Mouse (Mus musculus): ENCODE measurements around the gene Dbx1. TPM values are rescaled to one million over a fixed set of nuclear protein-coding genes. Genes with fewer than 3 reads are reported as not detected.
A peak's percentile ranks its signal among the peaks of the same experiment; 100 is the strongest.

Gene Dbx1
- polyA plus RNA-seq, 1 experiment from 2014 or later: 4.0 TPM

GRCm38 (mm10) chr7:49639864-49640708 is 3.4 kb upstream of the Dbx1 start:
- Histone ChIP-seq H3K27me3 (peaks cover 93% of the 10 kb centered on the region), H3K36me3 (no peaks in the 10 kb centered on the region), H3K9ac (no peak overlapping the region), H3K4me2 (no peak overlapping the region), H3K4me1 (replicated peaks) (peaks cover 2% of the 10 kb centered on the region; the same call in 1 of the 2 replicates), H3K4me3 (no peak overlapping the region), H3K9me3 (no peaks in the 10 kb centered on the region), H3K27ac (replicated peaks) (no peak overlapping the region)
- no peak for ATAC-seq (ENCODE audit: low FRiP score, low read depth)
- WGBS: 8% methylated on average over 18 of the region's 18 CpGs

GRCm38 (mm10) chr7:49638941-49639776 is 2.5 kb upstream of the Dbx1 start:
- no peak for ATAC-seq (ENCODE audit: low FRiP score, low read depth)
- no peak overlapping the region for H3K9ac ChIP-seq
- H3K4me3 ChIP-seq: no peak overlapping the region
- H3K9me3 ChIP-seq: no peaks in the 10 kb centered on the region
- under 1% methylated on average over 35 of the region's 35 CpGs for WGBS
- H3K27ac ChIP-seq (replicated peaks): no peak overlapping the region
- H3K27me3 ChIP-seq: peaks cover 89% of the 10 kb centered on the region
- H3K4me1 ChIP-seq (replicated peaks): peaks cover 6% of the 10 kb centered on the region
- H3K36me3 ChIP-seq: no peaks in the 10 kb centered on the region
- H3K4me2 ChIP-seq: no peak overlapping the region

GRCm38 (mm10) chr7:49637851-49638663 is 1.4 kb upstream of the Dbx1 start:
- no peaks in the 10 kb centered on the region for H3K9me3 ChIP-seq
- peaks cover 86% of the 10 kb centered on the region for H3K27me3 ChIP-seq
- no peak overlapping the region for H3K27ac ChIP-seq (replicated peaks)
- 1% methylated on average over 21 of the region's 21 CpGs for WGBS
- H3K36me3 ChIP-seq: no peaks in the 10 kb centered on the region
- ATAC-seq (ENCODE audit: low FRiP score, low read depth): no peak
- H3K4me2 ChIP-seq: no peak overlapping the region
- H3K4me3 ChIP-seq: no peak overlapping the region
- peaks cover 14% of the 10 kb centered on the region for H3K4me1 ChIP-seq (replicated peaks)
- no peak overlapping the region for H3K9ac ChIP-seq

GRCm38 (mm10) chr7:49637281-49637680 is 632 bp upstream of the Dbx1 start:
- H3K9me3 ChIP-seq: no peaks in the 10 kb centered on the region
- ATAC-seq (ENCODE audit: low FRiP score, low read depth): no peak
- H3K4me1 ChIP-seq (replicated peaks): peaks cover 14% of the 10 kb centered on the region
- under 1% methylated on average over 9 of the region's 9 CpGs for WGBS
- no peak overlapping the region for H3K4me2 ChIP-seq
- peaks cover 85% of the 10 kb centered on the region for H3K27me3 ChIP-seq
- H3K9ac ChIP-seq: no peak overlapping the region
- no peak overlapping the region for H3K4me3 ChIP-seq
- H3K27ac ChIP-seq (replicated peaks): no peak overlapping the region
- H3K36me3 ChIP-seq: no peaks in the 10 kb centered on the region

- H3K9me3 ChIP-seq: no peaks in the 10 kb centered on the region
- no peak overlapping the region for H3K27ac ChIP-seq (replicated peaks)
- no peak overlapping the region for H3K9ac ChIP-seq
- H3K4me2 ChIP-seq: no peak overlapping the region
- ATAC-seq (ENCODE audit: low FRiP score, low read depth): no peak
- H3K27me3 ChIP-seq: peaks cover 85% of the 10 kb centered on the region
- WGBS: 1% methylated on average over 22 of the region's 22 CpGs
- H3K4me1 ChIP-seq (replicated peaks): peaks cover 14% of the 10 kb centered on the region
- H3K36me3 ChIP-seq: no peaks in the 10 kb centered on the region
- H3K4me3 ChIP-seq: no peak overlapping the region
Observed at GRCm38 (mm10) chr7:49635971-49636370, 678 bp downstream of the Dbx1 start.

- Histone ChIP-seq H3K4me3 (no peak overlapping the region; the same call in 1 of the 2 replicates), H3K9me3 (no peaks in the 10 kb centered on the region), H3K27me3 (peaks cover 85% of the 10 kb centered on the region), H3K4me1 (replicated peaks) (peaks cover 14% of the 10 kb centered on the region), H3K9ac (no peak overlapping the region), H3K36me3 (no peaks in the 10 kb centered on the region), H3K4me2 (no peak overlapping the region), H3K27ac (replicated peaks) (no peak overlapping the region)
- ATAC-seq (ENCODE audit: low FRiP score, low read depth): no peak
- under 1% methylated on average over 35 of the region's 35 CpGs for WGBS
Observed at GRCm38 (mm10) chr7:49635074-49635621, 1.5 kb downstream of the Dbx1 start.

- H3K4me2 ChIP-seq: peak overlapping the region; percentile 27
- peak overlapping the region; percentile 17 for H3K4me3 ChIP-seq
- ATAC-seq (ENCODE audit: low FRiP score, low read depth): no peak
- peaks cover 14% of the 10 kb centered on the region for H3K4me1 ChIP-seq (replicated peaks)
- no peaks in the 10 kb centered on the region for H3K36me3 ChIP-seq
- H3K9me3 ChIP-seq: no peaks in the 10 kb centered on the region
- H3K27me3 ChIP-seq: peaks cover 83% of the 10 kb centered on the region
- H3K27ac ChIP-seq (replicated peaks): no peak overlapping the region
- H3K9ac ChIP-seq: no peak overlapping the region
- WGBS: under 1% methylated on average over 24 of the region's 26 CpGs
Observed at GRCm38 (mm10) chr7:49634291-49635073, 2.2 kb downstream of the Dbx1 start.

GRCm38 (mm10) chr7:49633375-49633956 is 3.2 kb downstream of the Dbx1 start:
- no peaks in the 10 kb centered on the region for H3K36me3 ChIP-seq
- H3K4me1 ChIP-seq (replicated peaks): peaks cover 14% of the 10 kb centered on the region
- H3K9me3 ChIP-seq: no peaks in the 10 kb centered on the region
- peaks cover 84% of the 10 kb centered on the region for H3K27me3 ChIP-seq
- ATAC-seq (ENCODE audit: low FRiP score, low read depth): peak; percentile 42; the same call in 1 of the 2 replicates
- WGBS: under 1% methylated on average over 33 of the region's 33 CpGs
- no peak overlapping the region for H3K9ac ChIP-seq
- no peak overlapping the region for H3K27ac ChIP-seq (replicated peaks)
- peak overlapping the region; percentile 27 for H3K4me2 ChIP-seq
- peak overlapping the region; percentile 17 for H3K4me3 ChIP-seq

- Histone ChIP-seq H3K4me1 (replicated peaks) (peaks cover 14% of the 10 kb centered on the region), H3K9ac (no peak overlapping the region), H3K27ac (replicated peaks) (no peak overlapping the region), H3K4me2 (no peak overlapping the region), H3K4me3 (no peak overlapping the region), H3K27me3 (peaks cover 87% of the 10 kb centered on the region), H3K36me3 (no peaks in the 10 kb centered on the region), H3K9me3 (no peaks in the 10 kb centered on the region)
- 9% methylated on average over 24 of the region's 24 CpGs for WGBS
- no peak for ATAC-seq (ENCODE audit: low FRiP score, low read depth)
Observed at GRCm38 (mm10) chr7:49632391-49632790, 4.3 kb downstream of the Dbx1 start.

- no peak overlapping the region for H3K27ac ChIP-seq (replicated peaks)
- no peak overlapping the region for H3K4me3 ChIP-seq
- peaks cover 88% of the 10 kb centered on the region for H3K27me3 ChIP-seq
- 12% methylated on average over 9 of the region's 9 CpGs for WGBS
- no peak overlapping the region for H3K9ac ChIP-seq
- H3K9me3 ChIP-seq: no peaks in the 10 kb centered on the region
- H3K4me1 ChIP-seq (replicated peaks): peaks cover 14% of the 10 kb centered on the region
- H3K4me2 ChIP-seq: no peak overlapping the region
- no peak for ATAC-seq (ENCODE audit: low FRiP score, low read depth)
- no peaks in the 10 kb centered on the region for H3K36me3 ChIP-seq
Observed at GRCm38 (mm10) chr7:49631885-49632284, 4.8 kb downstream of the Dbx1 start.

All from hindbrain, embryonic 15.5 days (tissue).